Mouse (Mus musculus): ENCODE measurements at regions not wholly inside any gene's neighbourhood (a gene's known extent, or its start where the extent isn't known, plus 50 kb on each side); places are given as distances from the start of the nearest gene placed in this dataset.

DNA sequence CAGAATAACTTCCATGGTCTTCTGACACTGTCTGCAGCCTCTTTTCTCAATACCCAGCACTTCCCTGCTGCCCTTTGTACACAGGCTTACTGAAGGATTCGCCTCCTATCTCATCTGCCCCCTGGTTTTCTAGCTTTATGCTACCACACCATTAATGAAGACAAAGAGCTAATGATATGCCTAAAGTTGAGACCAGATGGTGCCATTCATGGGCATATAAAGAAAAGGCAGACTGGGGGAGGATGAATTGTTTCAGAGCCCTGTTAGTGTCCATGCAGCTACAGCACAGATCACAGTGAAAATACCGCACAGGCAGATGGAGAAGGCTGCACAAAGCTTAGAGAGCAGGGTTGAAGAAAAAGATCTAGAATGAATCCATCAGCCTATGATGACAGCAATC is 73.3 kb upstream of the Srd5a2 start:
- TF ChIP-seq POLR2A (IDR thresholded peaks at IDR 0.05; ENCODE audit: extremely low read depth, insufficient read depth, low read length) (no peak), CTCF (IDR thresholded peaks at IDR 0.05; ENCODE audit: low read depth, low read length) (no peak)
